Mouse (Mus musculus) heart, postnatal 25 days (tissue): ENCODE measurements around the gene Maml2. TPM values are rescaled to one million over a fixed set of nuclear protein-coding genes. Genes with fewer than 3 reads are reported as not detected.

Experiments
- DNase-seq: peaks from one replicate; pipeline ENCODE4 v3.0.0; 2022; ENCODE audit warnings: low spot score
- intact Hi-C: fragments of 180-260 bp; cut with DNase I; formaldehyde crosslinking; loops from one replicate; pipeline ENCODE4 v1.15.1; 2025
- microRNA-seq: library from miRNA; unstranded; fragments of <30 nt; microRNA quantifications from one replicate; pipeline ENCODE4 v1.2.0, GENCODE M21; 2022
- total RNA-seq, 2 experiments: library from RNA; stranded (reverse); gene quantifications; 2 replicates each; pipeline ENCODE4 v1.2.3; 2021

The Maml2 gene
- total RNA-seq, 2 experiments from 2014 or later = 5.0 to 6.4 TPM

- intact Hi-C loops = loop anchor here (1.0 kb wide), 1 partner anchor 33 kb away; no protein-coding TSS in a partner anchor
- DNase-seq = peak; percentile 91
These were observed 451.3 kb downstream of the Maml2 start for GRCm38 (mm10) chr9:13748798-13749674.

DNA sequence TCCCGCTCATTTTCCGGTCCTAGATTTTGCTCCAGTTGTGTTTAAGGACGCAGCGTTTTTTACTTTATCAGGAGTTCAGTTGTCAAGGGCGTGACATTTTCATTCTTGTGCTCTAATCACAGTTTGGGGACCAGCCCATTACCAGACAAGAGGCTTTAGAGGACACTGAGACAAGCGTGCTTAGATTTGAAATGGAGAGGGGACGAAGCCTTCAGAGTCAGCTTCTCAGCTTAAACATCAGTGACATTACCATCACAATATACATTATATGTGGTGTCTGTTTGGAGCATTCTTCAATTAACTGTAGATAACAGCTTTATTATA, 451.9 kb downstream of the Maml2 start:
- intact Hi-C loops = no loop called here

DNA sequence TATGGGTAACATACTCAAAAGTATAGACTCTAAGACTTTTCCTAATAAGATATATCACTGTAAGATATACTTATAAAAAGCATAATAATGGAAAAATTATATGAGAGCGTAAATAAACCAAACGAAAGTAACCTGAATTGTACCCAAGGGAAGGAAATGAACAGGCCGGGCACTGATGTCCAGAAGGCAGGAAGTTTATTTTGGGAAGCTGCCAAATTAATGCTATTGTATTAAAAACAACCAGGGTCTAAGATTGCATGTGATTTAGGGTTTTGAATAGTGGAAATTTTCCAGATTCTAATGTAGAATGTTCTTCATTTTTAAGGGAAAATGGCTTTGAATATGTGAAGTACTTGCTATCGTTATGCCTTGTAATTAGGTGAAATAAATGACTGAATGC, 454.8 kb downstream of the Maml2 start:
- intact Hi-C loops = no loop called here
- no peak for DNase-seq

More for the DNA sequence above, 451.9 kb downstream of the Maml2 start:
- DNase-seq = no peak

Small RNA genes lying within 50 kb of the gene (microRNA-seq; reads per million reads assigned to microRNA genes)
- gene Gm22643 = not detected

Other genes starting within 250 kb of the Maml2 start
- 1 to 10 TPM; 6.5 to 7.0 TPM for gene Jrkl, start 52.1 kb upstream of the Maml2 start, total RNA-seq
- 1 to 10 TPM; 6.7 to 8.0 TPM for gene Ccdc82, start 51.0 kb upstream of the Maml2 start, total RNA-seq
- gene Gm17571, start 148.8 kb downstream of the Maml2 start, total RNA-seq = not detected